Mouse (Mus musculus): Measurements from ENCODE around the gene Il31ra.
A peak's percentile ranks its signal among the peaks of the same experiment; 100 is the strongest.
"Not testable (repeated sequence)": the region's sequence is repeated elsewhere in the genome, so short reads cannot be mapped to it uniquely, and the experiment has no call there.

Gene Il31ra

DNA sequence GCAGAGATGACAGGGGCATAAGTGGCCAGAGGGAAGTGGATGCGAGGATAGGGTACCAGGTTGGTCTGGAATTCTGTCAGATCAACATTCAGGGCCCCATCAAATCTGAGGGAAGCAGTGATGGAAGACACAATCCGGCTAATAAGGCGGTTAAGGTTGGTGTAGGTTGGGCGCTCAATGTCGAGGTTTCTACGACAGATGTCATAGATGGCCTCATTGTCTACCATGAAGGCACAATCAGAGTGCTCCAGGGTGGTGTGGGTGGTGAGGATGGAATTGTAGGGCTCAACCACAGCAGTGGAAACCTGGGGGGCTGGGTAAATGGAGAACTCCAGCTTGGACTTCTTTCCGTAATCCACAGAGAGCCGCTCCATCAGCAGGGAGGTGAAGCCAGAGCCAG, at the start of gene Il31ra:
Gene Il31ra, minus strand, starts transcription at position 101 of the 400 bp plus-strand sequence.
- not testable (repeated sequence) for DNase-seq (ENCODE audit: low read depth, low spot score)

- no peak for DNase-seq (ENCODE audit: low read depth, low spot score)
Observed at GRCm38 (mm10) chr13:112642897-112643296, 48.7 kb upstream of the Il31ra start.

DNA sequence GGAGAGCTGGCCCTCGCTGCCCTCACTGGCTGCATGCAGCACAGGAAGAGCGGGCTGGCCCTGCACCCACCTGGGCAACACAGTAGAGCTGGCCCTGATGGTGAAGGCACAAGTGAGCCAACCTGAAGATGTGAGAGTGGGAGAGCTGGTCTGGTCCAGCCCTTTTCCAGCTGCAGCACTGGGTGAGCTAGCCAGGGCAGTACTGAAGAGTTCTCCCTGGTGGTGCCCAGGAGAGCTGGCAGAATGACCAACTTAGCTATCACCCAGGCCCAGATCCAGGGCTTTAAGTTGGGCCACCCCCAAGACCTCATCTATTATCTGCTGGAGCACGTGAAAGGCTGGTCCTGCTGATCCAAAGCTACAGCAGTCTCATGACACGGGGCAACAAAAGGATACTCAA, 45.0 kb upstream of the Il31ra start:
- no peak for DNase-seq (ENCODE audit: low read depth, low spot score)

DNA sequence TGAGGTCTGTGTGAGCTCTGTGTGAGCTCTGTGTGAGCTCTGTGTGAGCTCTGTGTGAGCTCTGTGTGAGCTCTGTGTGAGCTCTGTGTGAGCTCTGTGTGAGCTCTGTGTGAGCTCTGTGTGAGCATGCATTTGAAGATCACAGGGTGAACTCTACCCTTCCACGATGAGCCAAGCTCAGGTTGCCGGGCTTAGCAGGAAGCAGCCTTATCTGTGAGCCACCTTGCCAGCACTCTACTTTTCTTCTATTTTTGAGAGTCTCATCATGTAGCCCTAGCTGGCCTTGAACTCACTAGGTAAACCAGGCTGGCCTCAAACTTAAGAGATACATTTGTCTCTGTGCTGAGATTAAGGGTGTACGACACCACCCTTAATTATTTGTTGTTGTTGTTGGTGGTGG, 42.3 kb upstream of the Il31ra start:
- no peak for DNase-seq (ENCODE audit: low read depth, low spot score)

- DNase-seq (ENCODE audit: low read depth, low spot score) = no peak
Observed at GRCm38 (mm10) chr13:112635174-112635837, 41.1 kb upstream of the Il31ra start.

DNA sequence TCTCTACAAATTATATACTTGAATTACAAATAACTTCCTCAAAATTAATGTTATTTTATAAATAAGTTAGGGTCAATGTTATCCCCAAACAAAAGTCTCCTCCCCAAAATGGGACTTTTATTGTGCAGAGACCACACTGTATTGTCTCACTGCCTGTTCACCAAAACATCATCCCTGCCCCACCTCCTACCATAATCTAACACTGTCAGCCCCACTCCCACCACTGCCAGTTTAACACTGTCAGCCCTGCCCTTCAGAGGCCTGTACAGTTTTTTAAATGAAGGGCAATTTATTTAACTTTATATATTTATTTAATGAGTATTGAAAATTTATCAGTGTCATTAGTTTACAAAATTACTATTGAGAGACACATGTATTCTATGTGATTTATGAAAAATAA, 31.4 kb upstream of the Il31ra start:
- no peak for DNase-seq (ENCODE audit: low read depth, low spot score)

DNA sequence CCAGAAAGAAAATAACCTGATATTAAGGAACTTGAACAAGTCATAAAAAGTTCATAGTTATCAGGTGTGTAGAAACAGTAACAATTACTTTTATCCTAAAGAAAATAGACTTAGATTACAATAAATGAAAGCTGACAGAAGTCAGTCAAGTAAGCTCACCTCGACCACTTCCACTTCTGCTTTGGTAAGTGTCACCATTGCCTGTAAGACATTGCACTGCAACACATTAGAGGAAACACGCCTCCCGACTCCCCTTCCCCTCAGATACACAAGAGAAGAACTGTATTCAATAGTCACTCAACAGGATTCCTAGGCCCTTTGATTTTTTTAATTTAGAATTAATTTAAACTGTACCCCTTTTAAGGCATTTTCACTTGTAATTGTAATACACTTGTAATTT, 30.5 kb upstream of the Il31ra start:
- no peak for DNase-seq (ENCODE audit: low read depth, low spot score)

GRCm38 (mm10) chr13:112623656-112624055, 29.5 kb upstream of the Il31ra start:
- DNase-seq (ENCODE audit: low read depth, low spot score) = no peak

- DNase-seq (ENCODE audit: low read depth, low spot score) = no peak
Observed at GRCm38 (mm10) chr13:112621592-112621991, 27.4 kb upstream of the Il31ra start.

DNA sequence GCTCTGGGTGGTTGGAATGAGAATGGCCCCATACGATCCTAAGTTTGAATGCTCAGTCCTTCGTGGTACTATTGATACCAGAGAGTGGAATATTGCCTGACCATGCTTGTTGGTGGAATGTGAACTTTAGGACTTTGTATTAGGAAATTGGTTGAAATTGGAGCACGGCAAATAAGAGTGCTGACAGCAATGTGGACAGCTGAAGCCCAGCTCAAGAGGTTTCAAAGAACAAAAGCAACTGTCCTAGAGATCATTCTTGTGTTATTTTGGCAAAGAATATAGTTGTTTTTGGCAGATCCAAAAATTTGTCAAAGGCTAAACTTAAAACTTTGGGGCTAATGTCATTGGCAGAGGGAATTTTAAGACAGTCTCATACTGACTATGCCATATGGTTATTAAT, 14.4 kb upstream of the Il31ra start:
- no peak for DNase-seq (ENCODE audit: low read depth, low spot score)

GRCm38 (mm10) chr13:112604411-112604810, 10.3 kb upstream of the Il31ra start:
- no peak for DNase-seq (ENCODE audit: low read depth, low spot score)

DNA sequence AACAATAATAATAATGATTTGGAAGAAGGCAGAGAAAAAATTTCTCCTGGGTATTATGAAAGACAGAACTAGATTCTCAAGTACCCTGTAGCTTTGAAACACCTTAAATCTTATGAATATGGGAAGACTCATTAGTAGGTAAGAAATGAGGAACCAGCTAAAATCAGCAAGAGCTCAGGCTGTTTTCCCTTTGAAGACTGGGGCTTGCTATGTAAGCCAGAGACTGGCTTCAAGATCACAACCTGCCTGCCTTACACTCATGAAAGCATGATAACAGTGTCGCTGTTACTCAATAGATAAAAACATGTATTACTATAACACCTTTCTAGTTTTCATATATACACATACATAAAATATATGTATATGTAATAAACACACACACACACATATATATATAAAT, 9.7 kb upstream of the Il31ra start:
- DNase-seq (ENCODE audit: low read depth, low spot score) = no peak

DNA sequence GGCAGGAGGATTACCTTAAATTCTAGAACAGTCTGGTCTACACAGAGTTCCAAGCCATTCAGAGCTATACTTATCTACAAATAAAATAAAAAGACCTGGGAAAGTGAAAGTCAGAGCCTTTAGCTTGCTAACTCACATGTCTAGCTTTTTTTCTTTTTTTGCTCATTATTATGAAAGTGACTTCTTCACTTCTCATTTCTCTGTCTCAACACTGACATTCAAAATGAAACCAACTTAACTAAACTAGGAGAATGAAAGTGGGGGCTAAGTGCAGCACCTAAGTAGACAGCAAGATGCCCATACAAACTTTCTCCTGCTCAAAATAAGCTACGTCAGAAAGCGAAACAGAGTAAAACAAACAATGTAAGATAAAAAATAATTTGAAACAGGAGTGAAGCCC, 8.4 kb upstream of the Il31ra start:
- no peak for DNase-seq (ENCODE audit: low read depth, low spot score)

- no peak for DNase-seq (ENCODE audit: low read depth, low spot score)
Observed at GRCm38 (mm10) chr13:112590254-112590653, 3.9 kb downstream of the Il31ra start.

GRCm38 (mm10) chr13:112589625-112590024, 4.5 kb downstream of the Il31ra start:
- DNase-seq (ENCODE audit: low read depth, low spot score) = no peak

- DNase-seq (ENCODE audit: low read depth, low spot score) = no peak
Observed at GRCm38 (mm10) chr13:112584556-112585237, 9.5 kb downstream of the Il31ra start.

- DNase-seq (ENCODE audit: low read depth, low spot score) = no peak
Observed at GRCm38 (mm10) chr13:112582291-112582690, 11.9 kb downstream of the Il31ra start.

GRCm38 (mm10) chr13:112581796-112582195, 12.4 kb downstream of the Il31ra start:
- DNase-seq (ENCODE audit: low read depth, low spot score) = no peak

DNA sequence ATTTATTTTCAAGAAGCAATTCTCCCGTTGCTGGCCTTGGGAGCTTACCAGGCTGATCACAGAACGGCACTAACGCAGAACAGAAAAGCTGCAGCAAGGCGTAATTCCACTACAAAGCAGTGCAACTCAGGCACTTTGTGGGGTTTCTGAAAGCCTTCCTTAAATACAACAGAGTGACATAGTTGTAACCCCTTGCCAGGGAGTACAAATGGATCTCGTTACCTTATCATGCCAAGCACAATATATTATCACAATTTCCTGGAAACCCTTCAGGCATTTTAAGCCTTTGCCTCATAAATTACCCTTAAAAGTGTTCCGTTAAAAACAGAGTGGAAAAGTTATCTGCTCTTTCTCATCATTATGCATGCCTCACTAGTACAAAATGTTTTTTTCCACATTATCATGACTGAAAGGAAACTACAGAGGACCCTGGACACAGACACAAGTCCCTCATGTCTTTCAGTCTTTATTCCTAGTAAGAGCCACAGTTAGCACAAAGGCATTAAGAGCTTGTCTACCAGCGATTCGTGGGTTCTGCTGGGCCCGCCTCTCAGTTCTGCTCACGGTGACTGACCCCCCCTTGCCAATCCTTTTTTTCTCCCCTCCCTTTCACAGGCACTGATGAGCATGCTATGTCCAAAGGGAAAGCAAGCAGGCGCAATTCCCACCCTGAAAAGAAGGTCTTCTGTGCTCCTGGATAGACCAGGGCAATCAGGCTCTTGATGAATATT, 13.4 kb downstream of the Il31ra start:
- DNase-seq (ENCODE audit: low read depth, low spot score) = peak; percentile 35

DNA sequence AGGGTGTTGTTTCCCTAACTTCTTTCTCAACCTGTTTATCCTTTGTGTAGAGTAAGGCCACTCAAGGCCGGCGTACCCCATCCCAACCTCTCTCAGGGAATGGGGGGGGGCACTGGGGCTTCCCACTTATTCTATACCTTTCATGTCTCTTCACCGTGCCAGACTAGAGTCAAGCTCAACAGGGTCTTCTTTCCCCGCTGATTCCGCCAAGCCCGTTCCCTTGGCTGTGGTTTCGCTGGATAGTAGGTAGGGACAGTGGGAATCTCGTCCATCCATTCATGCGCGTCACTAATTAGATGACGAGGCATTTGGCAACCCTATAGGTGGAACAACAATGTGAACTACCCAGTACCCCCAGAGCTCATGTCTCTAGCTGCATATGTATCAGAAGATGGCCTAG, 16.1 kb downstream of the Il31ra start:
- DNase-seq (ENCODE audit: low read depth, low spot score) = not testable (repeated sequence)

GRCm38 (mm10) chr13:112573800-112574199, 20.4 kb downstream of the Il31ra start:
- no peak for DNase-seq (ENCODE audit: low read depth, low spot score)

DNA sequence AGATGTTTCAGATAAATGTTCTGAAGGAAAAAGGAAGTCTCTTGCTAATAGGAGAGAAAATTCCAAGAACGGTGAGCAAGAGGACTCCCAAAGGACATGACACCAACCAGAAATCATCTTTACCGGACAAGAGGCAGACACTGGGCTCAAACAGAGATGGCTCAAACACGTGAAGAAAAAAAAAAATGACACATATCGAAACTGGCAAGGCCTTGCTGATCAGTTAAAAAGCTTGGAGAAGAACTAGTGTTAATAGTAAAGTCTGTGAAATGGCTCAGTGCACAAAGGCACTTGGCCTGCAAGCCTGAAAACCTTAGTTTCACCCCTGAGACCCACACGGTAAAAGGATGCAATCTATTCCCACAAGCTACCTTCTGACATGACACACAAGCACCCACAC, 23.4 kb downstream of the Il31ra start:
- DNase-seq (ENCODE audit: low read depth, low spot score) = no peak

DNA sequence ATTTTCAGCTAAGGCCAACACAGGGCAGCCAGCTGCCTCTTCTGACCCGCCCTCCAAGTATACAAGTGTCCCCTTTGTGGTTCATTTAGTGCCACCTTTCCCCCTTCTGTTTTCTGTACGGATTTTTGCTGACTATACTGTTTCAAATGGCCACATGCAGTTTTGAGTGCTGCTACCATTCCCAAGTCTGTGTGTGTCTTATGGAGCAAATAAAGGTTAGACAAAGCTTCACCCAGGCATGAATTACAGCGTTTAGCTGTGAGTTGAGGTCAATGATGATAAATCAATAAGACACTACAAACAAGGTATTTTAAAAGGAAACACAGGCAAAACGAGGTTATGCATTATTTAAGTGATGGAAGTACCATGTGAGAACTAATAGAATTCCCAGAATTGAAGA, 24.6 kb downstream of the Il31ra start:
- no peak for DNase-seq (ENCODE audit: low read depth, low spot score)
